Mouse (Mus musculus): ENCODE measurements around the gene Tgfbr2.

The Tgfbr2 gene

GRCm38 (mm10) chr9:116114339-116114738, 60.8 kb downstream of the Tgfbr2 start:
- DNase-seq (ENCODE audit: low spot score), result no peak

- no peak for DNase-seq (ENCODE audit: low spot score)
Measured at GRCm38 (mm10) chr9:116111149-116111970, 63.8 kb downstream of the Tgfbr2 start.

- DNase-seq (ENCODE audit: low spot score), result no peak
Measured at GRCm38 (mm10) chr9:116108729-116109128, 66.4 kb downstream of the Tgfbr2 start.

- no peak for DNase-seq (ENCODE audit: low spot score)
Measured at GRCm38 (mm10) chr9:116104770-116105169, 70.4 kb downstream of the Tgfbr2 start.

- DNase-seq (ENCODE audit: low spot score), result no peak
Measured at GRCm38 (mm10) chr9:116101842-116102241, 73.3 kb downstream of the Tgfbr2 start.

- no peak for DNase-seq (ENCODE audit: low spot score)
Measured at GRCm38 (mm10) chr9:116100015-116100414, 75.1 kb downstream of the Tgfbr2 start.

GRCm38 (mm10) chr9:116099596-116099993, 75.6 kb downstream of the Tgfbr2 start:
- DNase-seq (ENCODE audit: low spot score), result no peak

GRCm38 (mm10) chr9:116098724-116099595, 76.2 kb downstream of the Tgfbr2 start:
- DNase-seq (ENCODE audit: low spot score), result peak; percentile 81

- DNase-seq (ENCODE audit: low spot score), result peak; percentile 49
Measured at GRCm38 (mm10) chr9:116091921-116092320, 83.2 kb downstream of the Tgfbr2 start.

GRCm38 (mm10) chr9:116091101-116091841, 83.9 kb downstream of the Tgfbr2 start:
- no peak for DNase-seq (ENCODE audit: low spot score)

- DNase-seq (ENCODE audit: low spot score), result no peak
Measured at GRCm38 (mm10) chr9:116090296-116090695, 84.9 kb downstream of the Tgfbr2 start.

GRCm38 (mm10) chr9:116088912-116089311, 86.2 kb downstream of the Tgfbr2 start:
- DNase-seq (ENCODE audit: low spot score), result peak; percentile 49

GRCm38 (mm10) chr9:116087880-116088279, 87.3 kb downstream of the Tgfbr2 start:
- DNase-seq (ENCODE audit: low spot score), result peak; percentile 72

- DNase-seq (ENCODE audit: low spot score), result no peak
Measured at GRCm38 (mm10) chr9:116087263-116087662, 87.9 kb downstream of the Tgfbr2 start.

- no peak for DNase-seq (ENCODE audit: low spot score)
Measured at GRCm38 (mm10) chr9:116085999-116086398, 89.2 kb downstream of the Tgfbr2 start.

- DNase-seq (ENCODE audit: low spot score), result no peak
Measured at GRCm38 (mm10) chr9:116084324-116084931, 90.7 kb downstream of the Tgfbr2 start.

- no peak for DNase-seq (ENCODE audit: low spot score)
Measured at GRCm38 (mm10) chr9:116083726-116084323, 91.3 kb downstream of the Tgfbr2 start.

- DNase-seq (ENCODE audit: low spot score), result no peak
Measured at GRCm38 (mm10) chr9:116083300-116083699, 91.9 kb downstream of the Tgfbr2 start.

- no peak for DNase-seq (ENCODE audit: low spot score)
Measured at GRCm38 (mm10) chr9:116081781-116082180, 93.4 kb downstream of the Tgfbr2 start.

GRCm38 (mm10) chr9:116077419-116077818, 97.7 kb downstream of the Tgfbr2 start:
- no peak for DNase-seq (ENCODE audit: low spot score)

- no peak for DNase-seq (ENCODE audit: low spot score)
Measured at GRCm38 (mm10) chr9:116076946-116077345, 98.2 kb downstream of the Tgfbr2 start.

Data from testis, postnatal 10 days (tissue).